Mouse (Mus musculus): Measurements from ENCODE around the gene Nxf3. TPM values are rescaled to one million over a fixed set of nuclear protein-coding genes. Genes with fewer than 3 reads are reported as not detected.
A peak's percentile ranks its signal among the peaks of the same experiment; 100 is the strongest.
"Not testable (repeated sequence)": the region's sequence is repeated elsewhere in the genome, so short reads cannot be mapped to it uniquely, and the experiment has no call there.

The Nxf3 gene
- not detected for total RNA-seq (2021)
- long read RNA-seq, experiment 1: 0 reads
- long read RNA-seq, experiment 2: 0 reads

DNA sequence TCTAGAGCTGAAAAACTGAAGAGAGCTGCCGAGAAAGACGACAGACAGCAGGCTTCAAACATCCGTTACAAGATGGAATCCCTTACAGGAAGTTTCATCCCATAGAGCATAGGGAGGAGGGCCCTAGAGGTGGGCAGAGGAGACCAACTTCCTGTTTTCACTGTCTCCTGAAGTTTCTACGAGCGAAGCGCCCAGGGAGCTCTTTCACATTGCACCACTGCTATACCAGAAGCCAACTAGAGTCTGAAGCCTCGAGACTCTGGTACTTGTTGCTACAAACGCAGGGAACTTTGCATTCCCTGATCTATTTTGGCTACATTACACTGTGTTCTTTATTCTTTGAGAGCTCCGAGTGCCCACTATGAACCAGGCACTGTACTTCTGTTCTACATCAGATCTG lies at the start of gene Nxf3:
Gene Nxf3 (minus strand): TSS at position 101 of the 400 bp plus-strand sequence.
- intact Hi-C loops (cut with DNase I): no loop called here
- no peak for TF ChIP-seq CTCF (IDR thresholded peaks at IDR 0.05)
- DNase-seq: no peak
- no peak within 1 kb of the TSS for H3K27ac ChIP-seq
- no peak within 1 kb of the TSS for H3K4me3 ChIP-seq

DNA sequence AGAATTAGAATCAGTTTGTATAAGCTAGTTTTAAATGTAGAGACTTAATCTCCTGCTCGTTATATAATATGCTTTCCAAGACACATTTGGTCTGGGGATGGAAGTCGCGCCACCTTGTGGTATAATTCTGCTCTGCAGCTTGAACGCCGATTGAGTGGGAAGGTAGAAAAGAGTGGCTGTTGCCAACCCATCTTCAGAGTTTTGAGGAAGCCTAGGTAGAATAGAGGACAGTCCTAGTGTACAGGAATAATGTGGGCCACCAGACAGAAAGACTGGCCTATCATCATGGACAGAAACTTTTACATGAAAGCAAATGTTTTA lies 42.6 kb upstream of the Nxf3 start:
- Histone ChIP-seq H3K27ac (no peak overlapping the region), H3K4me3 (no peak overlapping the region)
- DNase-seq: peak; percentile 18
- intact Hi-C loops (cut with DNase I): no loop called here
- TF ChIP-seq CTCF (IDR thresholded peaks at IDR 0.05): peak; percentile 58

DNA sequence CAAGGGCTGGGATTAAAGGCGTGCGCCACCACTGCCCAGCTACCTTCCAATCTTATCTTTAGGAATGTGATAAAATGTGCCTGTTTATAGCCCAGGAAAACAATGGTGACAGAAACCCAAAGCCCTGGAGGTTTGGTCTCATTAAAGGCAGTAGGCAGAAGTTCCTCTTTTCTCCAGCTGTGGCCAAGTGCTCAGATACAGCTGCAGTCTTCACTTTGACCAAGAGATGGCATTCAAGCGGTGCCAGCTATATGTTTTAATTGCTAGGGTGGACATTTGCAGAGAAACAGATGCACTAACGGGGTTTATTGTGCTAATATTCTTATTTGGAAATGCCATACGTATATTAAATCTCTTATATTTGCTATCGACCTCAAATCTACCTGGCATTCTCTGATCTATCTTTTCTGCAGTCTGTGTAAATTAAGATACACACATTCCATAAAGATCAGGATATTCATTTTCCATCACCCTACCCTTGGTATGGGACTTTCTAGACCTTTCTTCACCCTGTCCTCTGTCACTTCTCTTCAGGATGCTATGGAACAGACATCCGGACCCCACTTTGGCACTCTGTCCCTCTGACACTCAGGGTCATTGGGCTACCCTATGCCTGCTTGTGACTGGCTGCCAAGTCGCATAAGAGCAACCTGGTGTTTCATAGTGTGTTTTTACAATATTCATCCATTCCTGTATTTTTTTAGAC lies 42.1 kb upstream of the Nxf3 start:
- Histone ChIP-seq H3K4me3 (no peak overlapping the region), H3K27ac (no peak overlapping the region)
- DNase-seq: no peak
- no peak for TF ChIP-seq CTCF (IDR thresholded peaks at IDR 0.05)
- intact Hi-C loops (cut with DNase I): no loop called here

DNA sequence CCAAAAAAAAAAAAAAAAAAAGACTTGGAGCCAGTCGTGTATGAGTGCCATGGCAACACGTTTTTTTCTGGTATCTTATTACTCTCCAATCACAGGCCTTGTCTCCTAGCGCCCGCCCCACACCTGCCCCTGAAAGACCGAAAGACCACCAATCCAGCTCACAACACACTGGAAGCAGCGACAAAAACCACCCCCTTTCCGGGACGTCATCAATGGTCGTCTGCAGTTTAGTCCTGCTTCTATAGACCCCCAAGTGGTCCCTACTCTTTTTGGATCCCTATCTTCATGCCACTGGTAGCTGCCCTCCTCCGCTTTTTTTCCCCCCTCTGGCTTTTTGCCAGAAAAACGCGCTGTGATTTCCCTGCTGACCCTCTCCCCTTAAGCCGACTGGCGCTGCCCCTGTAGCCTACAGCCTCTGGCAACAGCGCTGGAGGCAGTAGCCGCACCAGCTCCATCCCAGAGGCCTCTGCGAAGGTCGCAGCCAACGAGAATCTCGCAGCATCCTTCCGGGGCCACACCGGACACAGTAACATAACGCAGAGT lies 30.4 kb upstream of the Nxf3 start:
- Histone ChIP-seq H3K4me3 (0 out of 2 replicates have a peak overlapping the region, but pooled peaks have one; percentile 29), H3K27ac (no peak overlapping the region)
- intact Hi-C loops (cut with DNase I): no loop called here
- DNase-seq: no peak
- no peak for TF ChIP-seq CTCF (IDR thresholded peaks at IDR 0.05)

DNA sequence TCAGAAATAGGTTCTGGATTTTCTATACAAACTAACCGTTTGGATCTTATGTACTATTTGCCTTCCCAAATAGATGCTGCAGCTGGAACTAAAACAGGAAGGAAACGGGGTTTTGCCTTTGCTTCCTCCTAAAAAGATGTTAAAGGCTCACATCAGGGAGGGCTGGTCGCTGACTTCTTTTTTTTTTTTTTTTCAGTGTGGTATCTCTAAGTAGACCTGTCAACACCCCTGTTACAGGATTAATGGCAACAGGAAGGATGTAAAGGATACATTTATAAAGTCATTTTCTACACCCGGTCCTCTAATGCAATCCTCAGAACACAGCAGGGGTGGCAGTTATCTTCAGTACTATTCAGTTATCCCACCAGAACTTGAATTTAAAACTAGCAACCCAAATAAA lies 30.0 kb upstream of the Nxf3 start:
- TF ChIP-seq CTCF (IDR thresholded peaks at IDR 0.05): no peak
- no peak overlapping the region for H3K4me3 ChIP-seq
- intact Hi-C loops (cut with DNase I): no loop called here

DNA sequence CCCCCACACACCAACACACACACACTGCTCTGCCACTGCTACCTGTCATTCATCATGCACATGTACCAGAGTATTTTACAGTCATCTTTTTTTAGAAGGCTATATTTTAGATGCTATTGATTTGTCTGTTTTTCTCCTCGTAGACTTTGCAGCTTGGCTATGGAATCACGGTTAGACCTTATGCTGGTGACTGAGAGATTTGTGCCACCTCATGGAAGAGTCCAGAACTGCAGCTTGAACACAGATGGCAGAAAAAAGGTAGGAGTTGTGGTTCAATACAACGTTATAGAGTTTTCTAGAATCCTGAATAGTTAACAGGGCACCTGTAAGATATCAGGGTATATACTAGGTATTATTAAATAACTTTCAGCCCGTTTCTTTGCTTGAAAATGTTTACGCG lies 22.9 kb upstream of the Nxf3 start:
- DNase-seq: peak; percentile 14
- Histone ChIP-seq H3K27ac (no peak overlapping the region), H3K4me3 (no peak overlapping the region)
- intact Hi-C loops (cut with DNase I): no loop called here
- peak; percentile 59 for TF ChIP-seq CTCF (IDR thresholded peaks at IDR 0.05)

More for the DNA sequence above, 30.0 kb upstream of the Nxf3 start:
- no peak overlapping the region for H3K27ac ChIP-seq
- no peak for DNase-seq

DNA sequence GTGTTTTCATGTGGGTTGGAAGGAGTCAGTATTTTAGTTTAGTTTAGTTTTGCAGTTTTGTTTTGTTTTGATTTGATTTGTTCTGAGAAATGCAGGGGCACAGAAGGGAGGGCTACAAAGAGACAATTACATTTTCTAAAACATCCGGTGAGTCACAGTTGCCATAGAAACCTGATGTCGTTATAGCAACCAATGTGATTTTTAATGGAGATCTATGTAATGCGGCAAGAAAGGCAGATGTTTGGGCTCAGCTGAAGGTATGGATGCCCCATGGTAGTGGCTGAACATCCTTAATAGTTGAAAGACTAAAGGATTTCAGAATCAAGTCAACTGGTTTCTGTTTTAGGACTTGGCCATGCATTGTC lies 19.7 kb upstream of the Nxf3 start:
- Histone ChIP-seq H3K4me3 (no peak overlapping the region), H3K27ac (no peak overlapping the region)
- intact Hi-C loops (cut with DNase I): no loop called here
- DNase-seq: no peak
- TF ChIP-seq CTCF (IDR thresholded peaks at IDR 0.05): no peak

DNA sequence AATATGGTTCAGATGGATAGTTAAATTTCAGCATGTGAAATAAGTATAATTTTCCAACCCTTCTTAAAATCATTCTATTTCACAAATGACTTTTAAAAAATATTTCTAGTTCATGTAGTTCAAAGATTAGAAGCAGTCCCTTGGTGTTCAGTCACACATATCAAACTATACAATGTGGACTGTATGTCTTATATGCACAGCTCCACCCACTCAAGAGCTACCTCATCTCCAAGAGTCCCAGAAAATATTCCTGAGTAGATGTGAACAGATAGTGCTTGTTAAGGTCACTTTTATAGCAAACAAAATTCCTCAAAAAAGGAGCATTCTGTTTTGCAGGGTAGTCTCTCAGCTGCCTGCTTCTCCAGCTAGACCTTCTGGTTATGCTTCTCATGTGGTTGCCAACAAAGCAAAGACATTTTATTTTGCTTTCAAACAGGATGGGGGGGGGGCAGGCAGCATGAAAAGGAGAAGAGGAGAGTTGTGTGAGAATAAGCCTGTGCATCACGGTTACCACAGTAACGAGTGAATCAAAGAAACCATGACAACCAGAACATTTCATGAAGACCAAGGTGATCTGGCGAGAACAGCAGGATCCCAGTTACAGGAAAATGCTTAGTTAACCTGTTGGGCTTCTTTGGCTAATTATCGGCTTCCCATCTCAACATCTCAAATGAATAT lies 19.1 kb upstream of the Nxf3 start:
- intact Hi-C loops (cut with DNase I): no loop called here
- no peak for TF ChIP-seq CTCF (IDR thresholded peaks at IDR 0.05)
- no peak for DNase-seq
- no peak overlapping the region for H3K4me3 ChIP-seq
- no peak overlapping the region for H3K27ac ChIP-seq

DNA sequence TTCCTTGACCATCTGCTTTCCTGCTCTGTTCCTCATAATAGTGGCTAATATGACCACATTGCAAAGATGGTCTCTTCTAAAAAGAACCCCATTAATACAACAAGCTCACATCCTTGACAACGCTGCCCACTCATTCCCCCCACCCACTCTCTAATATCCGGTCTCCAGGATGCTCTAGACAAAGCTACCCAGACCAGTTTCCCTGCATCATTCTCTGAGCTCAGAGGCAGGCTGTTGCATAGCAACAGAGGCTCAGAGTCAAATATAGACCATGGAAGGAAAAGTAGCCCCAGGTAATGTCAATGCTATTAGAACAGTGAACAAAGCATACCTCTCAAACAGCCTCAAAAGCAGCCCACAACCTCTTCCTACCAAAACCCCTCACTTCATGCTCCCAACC lies 9.4 kb upstream of the Nxf3 start:
- intact Hi-C loops (cut with DNase I): no loop called here
- no peak overlapping the region for H3K27ac ChIP-seq
- DNase-seq: no peak
- H3K4me3 ChIP-seq: no peak overlapping the region
- no peak for TF ChIP-seq CTCF (IDR thresholded peaks at IDR 0.05)

DNA sequence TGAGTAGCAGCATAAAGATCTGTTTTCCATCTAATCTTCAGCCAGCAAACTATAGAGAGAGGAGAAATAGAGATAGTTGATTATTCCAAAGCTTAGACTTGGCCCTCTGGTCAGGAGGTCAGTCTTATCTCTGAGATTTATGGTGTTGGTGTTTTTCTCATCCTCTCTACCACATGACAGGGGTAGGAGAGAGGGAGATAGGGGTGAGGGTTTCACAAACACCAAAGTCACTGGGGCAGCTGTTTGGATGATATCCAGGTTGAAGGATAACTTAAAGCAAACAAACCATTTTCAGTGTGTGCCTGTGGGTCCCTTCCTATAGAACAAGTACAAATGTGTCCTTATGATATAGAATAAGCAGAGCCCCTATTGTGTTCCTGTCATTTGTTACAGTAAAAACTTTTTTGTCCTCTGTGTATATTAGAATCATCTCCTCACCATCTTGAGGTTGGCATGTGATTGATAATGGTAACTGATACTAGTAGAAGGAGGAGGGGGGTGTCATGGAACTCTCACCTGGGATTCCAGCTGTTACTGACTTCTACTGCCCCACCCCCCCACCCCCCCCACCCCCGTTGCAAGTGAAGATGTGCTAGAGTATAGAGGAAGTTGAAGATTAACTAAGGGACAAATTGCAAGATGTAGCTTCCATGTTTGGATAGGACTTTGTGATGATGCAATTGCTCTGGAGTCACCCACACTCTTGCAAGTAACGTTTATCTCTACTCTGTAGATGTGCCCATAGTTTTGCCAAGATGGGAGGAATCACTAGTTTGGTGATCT lies 7.6 kb upstream of the Nxf3 start:
- TF ChIP-seq CTCF (IDR thresholded peaks at IDR 0.05): no peak
- Histone ChIP-seq H3K4me3 (no peak overlapping the region), H3K27ac (no peak overlapping the region)
- DNase-seq: no peak
- intact Hi-C loops (cut with DNase I): no loop called here

DNA sequence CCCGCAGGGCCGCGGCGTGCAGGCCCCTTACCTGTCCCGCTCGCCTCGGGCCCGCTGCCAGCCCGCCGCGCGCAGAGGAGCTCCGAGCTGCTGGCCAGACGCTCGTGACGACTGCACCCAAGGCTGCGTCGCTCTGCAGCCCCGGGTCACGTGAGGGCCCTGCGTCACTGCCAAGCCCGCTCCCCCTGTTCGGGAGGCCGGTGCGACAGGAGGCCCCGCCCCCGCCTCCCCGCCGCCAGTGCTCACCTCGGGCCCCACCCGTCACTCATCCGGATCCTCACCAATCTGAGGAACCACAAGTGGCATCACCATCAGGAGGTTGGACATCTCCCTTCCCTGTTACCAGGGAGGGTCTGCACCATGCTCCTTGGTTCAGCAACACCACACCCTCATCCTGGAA lies 17.0 kb downstream of the Nxf3 start, which contains the start of gene Bex2:
Gene Bex2 (minus strand): TSS at position 217 of the 400 bp plus-strand sequence.
- H3K27ac ChIP-seq; intact Hi-C loops (cut with DNase I); DNase-seq; H3K4me3 ChIP-seq: not testable (repeated sequence)

DNA sequence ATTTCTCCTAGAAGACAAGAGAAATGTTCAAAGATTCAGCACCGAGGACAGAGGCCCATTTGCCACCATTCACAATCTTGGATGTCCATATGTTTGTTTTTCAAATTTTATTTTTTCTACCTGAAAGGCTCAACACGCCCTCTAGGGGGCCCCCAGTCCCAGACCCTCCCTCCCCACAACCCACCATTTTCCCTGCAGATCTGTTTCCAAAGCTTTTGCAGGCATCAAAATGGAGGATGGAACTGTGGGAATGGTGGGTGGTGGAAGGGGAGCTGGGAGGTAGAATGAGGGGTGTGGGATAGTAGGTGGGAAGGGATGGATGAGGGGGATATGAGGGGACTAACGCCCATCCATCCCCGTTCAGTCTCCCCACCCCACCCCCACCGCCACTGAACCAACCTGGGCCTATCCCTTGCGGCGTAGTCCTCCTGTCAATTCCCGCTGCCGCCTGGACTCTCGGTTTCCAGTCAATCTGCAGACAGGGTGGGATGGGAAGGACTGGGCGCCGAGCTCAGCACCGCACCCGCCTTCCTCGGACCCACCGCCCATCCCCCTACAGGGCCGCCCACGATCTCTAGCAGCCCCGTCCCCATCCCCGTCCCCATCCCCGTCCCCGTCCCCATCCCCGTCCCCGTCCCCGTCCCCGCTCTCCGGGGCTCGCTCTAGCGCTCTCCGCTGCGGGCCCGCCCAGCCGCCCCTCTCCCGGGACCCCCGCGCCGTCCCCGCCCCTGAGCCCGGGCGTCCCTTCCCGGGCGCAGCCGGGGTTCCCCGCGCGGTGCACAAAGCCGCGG lies 17.7 kb downstream of the Nxf3 start:
- H3K27ac ChIP-seq; intact Hi-C loops (cut with DNase I); H3K4me3 ChIP-seq; DNase-seq: not testable (repeated sequence)
